Mouse (Mus musculus): ENCODE data around the gene Ncln. TPM values are rescaled to one million over a fixed set of nuclear protein-coding genes. Genes with fewer than 3 reads are reported as not detected.

The Ncln gene
- total RNA-seq, 2 experiments from 2014 or later: 61.9 to 64.3 TPM

GRCm38 (mm10) chr10:81517227-81517626 is 21.0 kb upstream of the Ncln start:
- DNase-seq: no peak

GRCm38 (mm10) chr10:81513798-81514197 is 17.6 kb upstream of the Ncln start:
- no peak for DNase-seq

GRCm38 (mm10) chr10:81510246-81510810 is 14.1 kb upstream of the Ncln start:
- no peak for DNase-seq

GRCm38 (mm10) chr10:81507691-81508489 is 11.7 kb upstream of the Ncln start:
- DNase-seq: no peak

- DNase-seq: no peak
Measured at GRCm38 (mm10) chr10:81507095-81507494, 10.9 kb upstream of the Ncln start.

- DNase-seq: no peak
Measured at GRCm38 (mm10) chr10:81505016-81505664, 8.9 kb upstream of the Ncln start.

- DNase-seq: peak; percentile 84 to 96
Measured at GRCm38 (mm10) chr10:81502658-81503057, 6.5 kb upstream of the Ncln start.

GRCm38 (mm10) chr10:81501863-81502262 is 5.7 kb upstream of the Ncln start:
- no peak for DNase-seq

GRCm38 (mm10) chr10:81500032-81500431 is 3.8 kb upstream of the Ncln start, which contains the start of gene S1pr4:
S1pr4 (minus strand) TSS chr10:81500132.
- DNase-seq: no peak

GRCm38 (mm10) chr10:81499250-81499901 is 3.2 kb upstream of the Ncln start:
- DNase-seq: peak in 1 of 2 experiments; percentile 80

- DNase-seq: no peak
Measured at GRCm38 (mm10) chr10:81498316-81499249, 2.4 kb upstream of the Ncln start.

GRCm38 (mm10) chr10:81497401-81498270 is 1.4 kb upstream of the Ncln start:
- no peak for DNase-seq

- no peak for DNase-seq
Measured at GRCm38 (mm10) chr10:81496969-81497368, 777 bp upstream of the Ncln start.

- DNase-seq: no peak
Measured at GRCm38 (mm10) chr10:81495616-81496263, 452 bp downstream of the Ncln start.

- no peak for DNase-seq
Measured at GRCm38 (mm10) chr10:81495151-81495550, 1.0 kb downstream of the Ncln start.

- DNase-seq: no peak
Measured at GRCm38 (mm10) chr10:81494260-81495041, 1.7 kb downstream of the Ncln start.

GRCm38 (mm10) chr10:81493601-81494220 is 2.5 kb downstream of the Ncln start:
- DNase-seq: no peak

- DNase-seq: no peak
Measured at GRCm38 (mm10) chr10:81492606-81493240, 3.5 kb downstream of the Ncln start.

Data from heart, adult 18-20 months (tissue).